Mouse (Mus musculus): ENCODE results near the gene Mettl7a1.

GRCm38 (mm10) chr15:100355876-100356275, 51.9 kb downstream of the Mettl7a1 start:
- TF ChIP-seq MAX (IDR thresholded peaks at IDR 0.05; ENCODE audit: low read depth) (no peak), POLR2A (IDR thresholded peaks at IDR 0.05; ENCODE audit: insufficient read length, low read depth) (no peak), CEBPB (IDR thresholded peaks at IDR 0.05; ENCODE audit: insufficient read depth, poor library complexity, severe bottlenecking) (no peak)
